ENCODE assay signal across 8 mouse cellular contexts in genomic region chr2:131056191-131056590, GRCm38 (mm10). TPM values are rescaled to one million over a fixed set of nuclear protein-coding genes. Genes with fewer than 3 reads are reported as not detected.
DNase-seq lines count a peak whose midpoint lies in the region; ATAC-seq and TF ChIP-seq lines count a peak whose summit lies in the region.

No protein-coding gene starts in this region.

- TF ChIP-seq EP300 in heart, postnatal 0 days (IDR thresholded peaks at IDR 0.05; ENCODE audit: low read depth): no peak

- peak; percentile 56 for DNase-seq in hindbrain, embryonic 10.5 days (ENCODE audit: low spot score)
- DNase-seq in adipocyte (ENCODE audit: low spot score): peak; percentile 43
- peak; percentile 51 for DNase-seq in heart, postnatal 0 days (ENCODE audit: low spot score)
- peak; percentile 8 for DNase-seq in liver, adult 2 months (ENCODE audit: extremely low read depth, low read depth, low spot score)
- no peak for DNase-seq in cerebellum, postnatal 4 days (ENCODE audit: low spot score in 2 of 2)
- no peak for DNase-seq in layer of hippocampus, postnatal 36 days

- peak; percentile 60 for TF ChIP-seq CTCF in heart, postnatal 0 days (IDR thresholded peaks at IDR 0.05; ENCODE audit: low read depth)
- peak; percentile 57 for TF ChIP-seq CTCF in liver, adult 2 months (IDR thresholded peaks at IDR 0.05; ENCODE audit: low read depth, low read length)
- TF ChIP-seq CTCF in olfactory bulb, adult 2 months (IDR thresholded peaks at IDR 0.05; ENCODE audit: insufficient read depth, low read depth, low read length): peak; percentile 38; the same call in 1 of the 2 replicates

- H3K4me3 ChIP-seq in hindbrain, embryonic 10.5 days: peak overlapping the region; percentile 46
- H3K4me3 ChIP-seq in hindbrain, embryonic 12.5 days: no peak overlapping the region
- no peak overlapping the region for H3K4me3 ChIP-seq in heart, postnatal 0 days (ENCODE audit: low read depth, low read length)
- H3K4me3 ChIP-seq in liver, adult 2 months (ENCODE audit: insufficient read depth, low read depth, low read length): no peak overlapping the region
- H3K4me3 ChIP-seq in olfactory bulb, adult 2 months (ENCODE audit: insufficient read depth, low read depth, low read length): no peak overlapping the region

- no peak for ATAC-seq in hindbrain, embryonic 12.5 days (ENCODE audit: low FRiP score)
- peak; percentile 27 for ATAC-seq in heart, postnatal 0 days (ENCODE audit: insufficient read depth, low read depth)

- 5% methylated on average over 10 of the region's 10 CpGs for whole genome bisulfite sequencing in hindbrain, embryonic 10.5 days
- WGBS in hindbrain, embryonic 12.5 days: 2% methylated on average over 10 of the region's 10 CpGs
- WGBS in heart, postnatal 0 days: 4% methylated on average over 10 of the region's 10 CpGs
- 7% methylated on average over 10 of the region's 10 CpGs for WGBS in liver, adult 2 months
- 5% methylated on average over 10 of the region's 10 CpGs for WGBS in olfactory bulb, adult 2 months

- no peak overlapping the region for H3K4me2 ChIP-seq in hindbrain, embryonic 12.5 days (replicated peaks)
- no peak overlapping the region for H3K4me2 ChIP-seq in heart, postnatal 0 days (ENCODE audit: low read depth, low read length)

- no peaks in the 10 kb centered on the region for H3K9me3 ChIP-seq in hindbrain, embryonic 10.5 days
- H3K9me3 ChIP-seq in hindbrain, embryonic 12.5 days (replicated peaks): no peaks in the 10 kb centered on the region
- H3K9me3 ChIP-seq in heart, postnatal 0 days (replicated peaks; ENCODE audit: control insufficient read depth, low read length): no peaks in the 10 kb centered on the region

- H3K27ac ChIP-seq in hindbrain, embryonic 10.5 days: no peak overlapping the region
- H3K27ac ChIP-seq in hindbrain, embryonic 12.5 days: no peak overlapping the region
- no peak overlapping the region for H3K27ac ChIP-seq in heart, postnatal 0 days (ENCODE audit: low read depth)
- no peak overlapping the region for H3K27ac ChIP-seq in liver, adult 2 months (replicated peaks; ENCODE audit: insufficient read depth, low read depth, low read length)
- H3K27ac ChIP-seq in olfactory bulb, adult 2 months (ENCODE audit: insufficient read depth, low read depth, low read length): no peak overlapping the region

- peaks cover 90% of the 10 kb centered on the region for H3K27me3 ChIP-seq in hindbrain, embryonic 10.5 days (ENCODE audit: insufficient read depth, poor library complexity, severe bottlenecking)
- H3K27me3 ChIP-seq in hindbrain, embryonic 12.5 days: peaks cover 64% of the 10 kb centered on the region
- H3K27me3 ChIP-seq in heart, postnatal 0 days (ENCODE audit: control insufficient read depth, insufficient read depth, low read length): peaks cover 42% of the 10 kb centered on the region
- peaks cover 10% of the 10 kb centered on the region for H3K27me3 ChIP-seq in liver, adult 2 months (ENCODE audit: control insufficient read depth, insufficient read depth, low read length)

- no peaks in the 10 kb centered on the region for H3K79me2 ChIP-seq in liver, adult 2 months (ENCODE audit: control insufficient read depth, insufficient read depth, low read length)

- H3K4me1 ChIP-seq in hindbrain, embryonic 10.5 days (replicated peaks): peaks cover 51% of the 10 kb centered on the region
- H3K4me1 ChIP-seq in hindbrain, embryonic 12.5 days: peaks cover 31% of the 10 kb centered on the region
- peaks cover 22% of the 10 kb centered on the region for H3K4me1 ChIP-seq in heart, postnatal 0 days (ENCODE audit: control insufficient read depth, insufficient read depth)
- H3K4me1 ChIP-seq in liver, adult 2 months (ENCODE audit: control insufficient read depth, insufficient read depth, low read length): no peaks in the 10 kb centered on the region
- peaks cover 49% of the 10 kb centered on the region for H3K4me1 ChIP-seq in olfactory bulb, adult 2 months (ENCODE audit: control insufficient read depth, insufficient read depth, low read length)

- TF ChIP-seq POLR2A in liver, adult 2 months (IDR thresholded peaks at IDR 0.05; ENCODE audit: extremely low read depth, insufficient read depth, low read length): no peak
- no peak for TF ChIP-seq POLR2A in olfactory bulb, adult 2 months (IDR thresholded peaks at IDR 0.05; ENCODE audit: insufficient read depth, low read depth, low read length)

- no peak overlapping the region; the same call in 1 of the 2 replicates for H3K9ac ChIP-seq in hindbrain, embryonic 12.5 days
- no peak overlapping the region for H3K9ac ChIP-seq in heart, postnatal 0 days (replicated peaks; ENCODE audit: low read depth, low read length)
- no peak overlapping the region for H3K9ac ChIP-seq in liver, adult 2 months (ENCODE audit: low read depth, low read length)

- H3K36me3 ChIP-seq in hindbrain, embryonic 10.5 days: no peaks in the 10 kb centered on the region
- H3K36me3 ChIP-seq in hindbrain, embryonic 12.5 days: no peaks in the 10 kb centered on the region
- no peaks in the 10 kb centered on the region for H3K36me3 ChIP-seq in heart, postnatal 0 days (replicated peaks; ENCODE audit: control insufficient read depth, insufficient read depth, low read length)
- no peaks in the 10 kb centered on the region for H3K36me3 ChIP-seq in liver, adult 2 months (ENCODE audit: control insufficient read depth, insufficient read depth, low read length)

RNA-seq across cellular contexts. Expression of gene Adam33, which starts 7.4 kb away (rescaled TPM):
- polyA plus RNA-seq in hindbrain, embryonic 10.5 days (2016; fragmentation: Nextera tagmentation; extraction: Ambion mirVana): 0.29 and 0.55 TPM in 2 replicates
- polyA plus RNA-seq in hindbrain, embryonic 12.5 days (2016; fragmentation: Nextera tagmentation; extraction: Ambion mirVana): 2.3 and 4.3 TPM in 2 replicates
- 9.4 and 10.3 TPM in 2 replicates for total RNA-seq in heart, postnatal 0 days (2014; rRNA removed; ENCODE audit: low replicate concordance)
- polyA plus RNA-seq in heart, postnatal 0 days (2015; fragmentation: Nextera tagmentation; extraction: Ambion mirVana): 4.8 and 5.2 TPM in 2 replicates
- total RNA-seq in liver, adult 2 months (2014; rRNA removed): 0.28 and 0.67 TPM in 2 replicates
- polyA plus RNA-seq in liver, adult 2 months (2012; rRNA removed): 1.1 and 1.7 TPM in 2 replicates
- polyA plus RNA-seq in olfactory bulb, adult 2 months (2012; ENCODE audit: insufficient read depth, insufficient read length, low replicate concordance, missing spikeins): not detected in 2 replicates
- under 1 TPM in 1 of 2 experiments, not detected in 1; 0.40 TPM for total RNA-seq in layer of hippocampus, postnatal 36 days (2021)

RNA-seq across cellular contexts. Expression of gene Gfra4, which starts 13.3 kb away (rescaled TPM):
- polyA plus RNA-seq in hindbrain, embryonic 10.5 days (2016; fragmentation: Nextera tagmentation; extraction: Ambion mirVana): 4.9 and 6.1 TPM in 2 replicates
- 10.8 and 14.9 TPM in 2 replicates for polyA plus RNA-seq in hindbrain, embryonic 12.5 days (2016; fragmentation: Nextera tagmentation; extraction: Ambion mirVana)
- 0.19 and 10.7 TPM in 2 replicates for total RNA-seq in heart, postnatal 0 days (2014; rRNA removed; ENCODE audit: low replicate concordance)
- polyA plus RNA-seq in heart, postnatal 0 days (2015; fragmentation: Nextera tagmentation; extraction: Ambion mirVana): 2.2 and 2.9 TPM in 2 replicates
- total RNA-seq in liver, adult 2 months (2014; rRNA removed): not detected in 2 replicates
- polyA plus RNA-seq in liver, adult 2 months (2012; rRNA removed): 0.07 and 0.17 TPM in 2 replicates
- not detected in 2 replicates for polyA plus RNA-seq in olfactory bulb, adult 2 months (2012; ENCODE audit: insufficient read depth, insufficient read length, low replicate concordance, missing spikeins)
- 10 to 100 TPM; 60.3 to 67.9 TPM for total RNA-seq in layer of hippocampus, postnatal 36 days (2021)

RNA-seq across cellular contexts. Expression of gene Siglec1, which starts 30.4 kb away (rescaled TPM):
- polyA plus RNA-seq in hindbrain, embryonic 10.5 days (2016; fragmentation: Nextera tagmentation; extraction: Ambion mirVana): 0.10 and 0.16 TPM in 2 replicates
- 0.08 and 0.20 TPM in 2 replicates for polyA plus RNA-seq in hindbrain, embryonic 12.5 days (2016; fragmentation: Nextera tagmentation; extraction: Ambion mirVana)
- 2.2 and 3.4 TPM in 2 replicates for total RNA-seq in heart, postnatal 0 days (2014; rRNA removed; ENCODE audit: low replicate concordance)
- polyA plus RNA-seq in heart, postnatal 0 days (2015; fragmentation: Nextera tagmentation; extraction: Ambion mirVana): 0.20 and 0.27 TPM in 2 replicates
- 4.5 and 5.6 TPM in 2 replicates for total RNA-seq in liver, adult 2 months (2014; rRNA removed)
- polyA plus RNA-seq in liver, adult 2 months (2012; rRNA removed): 3.2 and 9.9 TPM in 2 replicates
- not detected in 2 replicates for polyA plus RNA-seq in olfactory bulb, adult 2 months (2012; ENCODE audit: insufficient read depth, insufficient read length, low replicate concordance, missing spikeins)
- under 1 TPM; 0.27 to 0.33 TPM for total RNA-seq in layer of hippocampus, postnatal 36 days (2021)

Comparison
In these comparisons a context has a peak if more than half of its experiments do, and no peak if none do; other contexts are left out.
1. DNase-seq: peak in hindbrain, embryonic 10.5 days (single experiment), adipocyte (single experiment), heart, postnatal 0 days (single experiment) and liver, adult 2 months (single experiment); none in cerebellum, postnatal 4 days (0 of 2) and layer of hippocampus, postnatal 36 days (0 of 2).
2. Peak in every context shown above with its lines, with median percentiles within 50 percentile points of each other: CTCF ChIP-seq.